Mouse (Mus musculus): ENCODE data around the gene Chchd10.
"Not testable (repeated sequence)": the region's sequence is repeated elsewhere in the genome, so short reads cannot be mapped to it uniquely, and the experiment has no call there.

Gene Chchd10

DNA sequence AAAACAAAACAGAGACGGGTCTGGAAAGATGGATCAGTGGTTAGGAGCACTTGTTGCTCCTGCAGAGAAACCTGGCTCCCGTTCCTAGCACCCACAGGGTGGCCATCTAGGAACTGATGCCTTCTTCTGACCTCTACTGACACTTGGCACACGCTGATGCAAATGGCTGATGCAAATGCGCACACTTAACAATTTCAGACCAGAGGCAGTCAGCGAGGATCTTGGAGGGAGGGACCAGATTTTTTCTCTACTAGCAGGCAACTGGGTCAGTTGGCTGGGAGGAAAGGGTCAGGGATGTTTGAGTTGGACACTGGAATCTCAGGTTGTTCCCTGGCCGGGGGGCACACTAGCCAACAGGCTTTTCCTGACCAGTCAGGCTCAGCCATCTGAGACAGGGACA, at the start of gene Chchd10:
Chchd10 (plus strand) TSS at position 240 of the 400 bp plus-strand sequence.
- DNase-seq: no peak

DNA sequence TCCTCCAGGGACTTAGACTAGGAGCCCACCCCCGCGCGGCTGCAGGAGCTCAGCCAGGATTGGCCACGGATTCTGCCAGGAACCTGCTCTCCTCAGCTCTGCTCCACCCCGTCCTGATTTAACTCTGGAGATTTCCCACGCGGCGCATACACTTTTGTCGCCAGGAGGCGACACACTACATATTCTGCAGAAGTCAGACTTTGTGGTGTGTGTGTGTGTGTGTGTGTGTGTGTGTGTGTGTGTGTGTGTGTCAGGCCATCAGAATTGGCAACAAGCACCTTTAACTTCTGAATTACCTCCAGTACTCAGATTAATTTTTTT, 49.7 kb upstream of the Chchd10 start:
- peak; percentile 83 for DNase-seq

DNA sequence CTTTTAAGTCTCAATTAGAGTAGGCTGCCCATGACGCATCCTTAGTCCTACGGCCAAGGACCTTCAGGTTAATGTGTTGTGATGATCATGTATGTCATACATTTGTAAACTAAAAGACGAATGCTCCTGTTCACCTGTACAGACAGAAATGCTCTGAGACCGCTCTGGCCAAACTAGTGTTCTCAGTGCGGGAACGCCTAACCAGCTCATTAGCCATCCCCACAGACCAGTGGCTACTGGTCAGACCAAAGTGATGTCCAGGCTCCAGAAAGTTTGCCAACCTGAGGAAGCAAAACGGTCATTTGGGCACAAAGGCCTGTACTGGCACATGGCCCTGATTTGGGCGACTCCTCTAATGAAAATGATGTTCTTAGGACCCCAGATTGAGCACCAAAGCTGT, 48.2 kb upstream of the Chchd10 start:
- no peak for DNase-seq

DNA sequence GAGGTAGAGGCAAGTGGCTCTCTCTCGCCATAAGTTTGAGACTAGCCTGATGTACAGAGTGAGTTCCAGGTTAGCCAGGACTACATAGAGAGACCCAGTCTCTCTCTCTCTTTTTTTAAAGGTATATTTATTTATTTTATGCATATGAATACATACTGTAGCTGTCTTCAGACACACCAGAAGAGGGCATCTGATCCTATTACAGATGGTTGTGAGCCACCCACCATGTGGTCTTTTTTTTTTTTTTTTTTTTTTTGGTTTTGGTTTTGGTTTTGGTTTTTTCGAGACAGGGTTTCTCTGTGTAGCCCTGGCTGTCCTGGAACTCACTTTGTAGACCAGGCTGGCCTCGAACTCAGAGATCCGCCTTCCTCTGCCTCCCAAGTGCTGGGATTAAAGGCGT, 45.4 kb upstream of the Chchd10 start:
- not testable (repeated sequence) for DNase-seq

DNA sequence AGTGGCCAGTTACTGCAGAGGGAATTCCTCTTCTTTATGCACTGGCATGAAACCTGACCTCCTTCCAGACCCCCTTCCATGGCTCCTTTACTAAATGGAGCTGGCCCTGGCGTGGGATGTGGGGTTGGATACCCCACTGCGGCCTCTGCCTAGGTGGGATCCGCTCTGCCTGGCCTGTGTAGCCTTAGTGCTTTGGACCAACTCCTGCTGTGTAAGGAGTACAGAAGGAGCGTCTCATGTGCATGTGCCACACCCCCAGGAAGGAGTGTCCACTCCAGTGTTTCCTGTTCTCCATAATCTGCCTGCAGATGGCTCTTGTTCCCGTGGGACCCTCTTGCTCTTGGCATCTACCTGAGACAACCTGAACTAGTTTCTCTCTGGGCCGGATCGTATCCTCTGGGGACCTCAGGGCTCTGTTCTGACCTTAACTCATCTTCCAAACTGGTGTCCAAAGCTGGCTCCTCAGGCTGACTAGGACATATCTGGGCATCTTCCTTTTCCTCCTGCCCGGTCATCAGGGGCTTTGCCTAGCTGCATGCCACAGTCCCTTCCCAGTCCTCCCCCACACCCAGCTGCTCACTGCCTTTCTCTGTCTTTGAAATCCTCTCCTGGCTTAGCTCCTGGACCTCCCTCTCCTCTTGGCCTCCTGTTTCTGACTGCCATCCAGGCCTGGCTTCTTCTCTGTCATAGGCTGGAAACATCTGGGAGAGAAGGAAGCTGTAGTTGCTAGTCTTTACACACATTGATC, 43.4 kb upstream of the Chchd10 start:
- DNase-seq: no peak

DNA sequence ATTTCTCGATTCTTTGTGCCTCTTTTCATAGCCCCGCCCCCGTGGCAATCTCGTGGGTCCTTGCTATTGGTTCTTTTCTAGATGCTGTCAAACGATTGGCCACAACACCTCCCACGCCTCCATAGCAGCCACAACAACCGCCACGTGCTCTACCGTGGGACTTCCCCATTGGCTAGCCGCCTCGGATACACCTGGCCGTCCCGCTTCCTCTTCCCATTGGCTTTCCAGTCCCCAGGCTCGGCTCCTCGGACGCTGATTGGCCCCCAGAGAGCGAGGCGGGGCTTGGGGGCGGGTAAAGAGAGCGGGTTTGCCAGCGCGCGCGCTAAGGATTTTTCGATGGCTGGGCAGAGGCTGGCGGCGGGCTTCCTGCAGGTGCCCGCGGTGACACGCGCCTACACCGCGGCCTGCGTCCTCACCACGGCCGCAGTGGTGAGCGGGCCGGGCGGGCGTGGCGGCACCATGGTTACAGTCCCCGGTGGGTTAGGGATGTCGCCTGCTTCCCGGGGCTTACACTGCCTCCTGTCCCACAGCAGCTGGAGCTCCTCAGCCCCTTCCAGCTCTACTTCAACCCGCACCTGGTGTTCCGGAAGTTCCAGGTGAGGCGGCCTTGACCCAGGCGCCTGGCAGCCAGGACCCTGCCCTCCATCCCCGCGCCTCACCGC, 39.7 kb upstream of the Chchd10 start, which contains the start of gene Derl3:
Derl3 (plus strand) TSS at position 325 of the 662 bp plus-strand sequence.
- DNase-seq: peak; percentile 99

DNA sequence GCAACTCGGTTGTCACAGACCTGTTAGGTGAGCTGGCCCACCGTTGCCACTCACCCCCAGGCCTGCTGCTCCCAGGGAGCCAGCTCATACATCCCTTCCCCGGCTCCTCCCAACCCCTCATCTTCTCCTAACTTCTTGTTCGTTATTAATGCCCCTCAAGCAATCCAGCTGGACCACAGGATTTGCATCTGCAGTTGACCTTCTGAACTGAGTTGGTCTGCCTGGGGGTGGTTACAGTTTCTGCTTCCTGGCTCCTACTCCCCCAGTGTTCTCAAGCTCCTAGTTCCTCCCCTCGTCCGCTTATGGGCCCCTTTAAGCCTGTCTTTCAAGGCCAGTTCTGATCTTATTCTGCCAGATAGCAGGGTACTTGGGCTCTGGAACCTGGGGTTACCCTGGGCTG, 38.3 kb upstream of the Chchd10 start:
- no peak for DNase-seq

DNA sequence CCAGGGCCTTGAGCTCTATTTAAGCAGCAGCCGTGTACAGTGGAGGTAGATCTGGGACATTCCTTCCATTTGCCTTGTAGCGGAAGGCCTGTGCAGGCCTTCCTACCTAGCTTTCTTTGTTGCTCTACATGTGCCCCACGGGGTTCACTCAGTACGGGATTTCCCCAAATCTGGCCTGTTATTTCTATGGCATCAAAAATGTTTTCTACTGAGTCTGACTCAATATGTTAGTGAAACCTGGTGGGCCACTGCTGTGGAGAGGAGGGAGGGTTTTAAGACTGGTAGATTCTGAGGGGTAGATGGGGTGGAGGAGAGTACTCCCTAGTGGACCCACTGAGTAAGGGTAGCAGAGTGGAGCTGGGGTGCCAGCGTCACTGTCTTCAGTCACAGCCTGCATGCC, 37.2 kb upstream of the Chchd10 start:
- DNase-seq: no peak

DNA sequence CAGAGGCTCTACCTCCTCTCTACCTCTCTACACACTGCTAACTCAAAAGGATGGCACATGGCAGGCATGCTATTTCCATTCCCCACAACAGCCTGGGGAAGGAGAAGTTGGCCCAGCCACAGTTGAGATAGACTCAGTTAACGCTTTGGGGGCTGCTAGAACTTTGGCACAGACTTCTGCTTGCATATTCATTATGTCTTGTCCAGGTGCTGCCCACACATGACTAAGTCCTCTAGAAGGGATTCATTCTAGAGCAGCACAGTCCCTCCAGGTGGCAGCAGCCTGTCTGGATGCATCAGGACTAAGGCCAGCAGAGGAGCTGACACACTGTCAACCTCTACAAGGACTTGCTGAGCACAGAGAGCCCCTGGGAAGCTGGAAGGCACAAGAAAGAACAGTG, 36.7 kb upstream of the Chchd10 start:
- no peak for DNase-seq

DNA sequence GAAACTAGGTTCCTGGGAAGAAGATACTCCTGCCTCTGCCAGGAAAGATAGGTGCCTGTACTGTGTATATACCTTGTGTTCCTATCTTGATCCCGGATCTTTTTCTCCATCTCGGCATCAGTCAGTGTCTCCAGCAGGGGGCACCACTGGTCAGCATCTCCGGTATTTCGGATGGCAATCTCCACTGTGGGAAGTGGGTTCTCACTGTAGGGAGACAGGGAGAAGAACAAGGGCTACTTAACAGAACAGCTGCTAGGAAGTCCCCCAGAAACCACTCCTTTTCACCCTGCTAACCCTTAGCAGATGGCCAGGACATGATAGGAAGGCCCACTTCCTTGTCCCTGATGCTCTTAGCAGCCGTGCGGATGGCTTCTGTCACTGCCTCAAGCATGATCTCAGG, 35.6 kb upstream of the Chchd10 start:
- DNase-seq: peak; percentile 71

DNA sequence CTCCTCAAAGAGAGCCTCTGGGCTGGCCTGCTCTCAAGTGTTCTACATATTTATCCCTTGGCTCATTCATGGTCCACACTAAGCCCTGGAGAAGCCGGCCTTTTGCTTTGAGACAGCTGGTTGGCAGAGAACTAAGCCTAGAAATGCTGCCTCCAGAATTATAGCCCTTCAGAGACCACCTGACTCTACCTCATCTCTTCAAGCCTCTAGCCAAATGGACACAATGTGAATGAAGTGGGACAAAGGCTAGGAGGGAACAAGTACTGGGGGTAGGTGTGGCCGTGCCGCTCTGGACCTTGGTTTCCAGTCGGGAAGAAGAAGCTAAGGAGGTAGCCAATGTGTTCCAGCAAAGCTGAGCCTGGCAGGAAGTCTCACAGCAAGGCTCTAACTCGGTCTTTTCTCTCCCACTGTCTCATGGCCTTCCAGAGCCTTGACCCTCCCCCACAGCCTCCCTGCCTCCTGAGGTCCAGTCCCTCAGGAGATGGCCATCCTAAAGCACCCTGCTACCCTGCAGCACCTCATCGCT, 34.8 kb upstream of the Chchd10 start:
- no peak for DNase-seq

DNA sequence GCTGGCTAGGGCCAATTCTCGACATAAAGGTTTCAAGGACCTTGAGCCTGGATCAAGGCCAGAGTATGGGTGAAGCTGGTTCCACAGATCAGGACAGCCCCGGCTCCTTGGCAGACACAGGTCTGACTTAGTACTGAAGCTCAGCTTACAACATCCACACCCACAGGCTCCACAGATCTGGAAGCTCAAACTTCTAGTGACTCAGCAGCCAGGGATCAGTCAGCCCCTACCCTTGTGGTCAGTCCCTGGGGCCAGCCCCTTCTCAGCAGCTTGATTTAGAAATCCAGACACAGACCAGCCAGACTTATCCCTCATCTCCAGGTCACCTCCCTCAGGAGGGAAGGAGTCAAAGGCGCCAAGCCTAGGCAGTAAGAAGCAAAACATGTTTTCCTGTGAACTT, 34.1 kb upstream of the Chchd10 start:
- DNase-seq: no peak

DNA sequence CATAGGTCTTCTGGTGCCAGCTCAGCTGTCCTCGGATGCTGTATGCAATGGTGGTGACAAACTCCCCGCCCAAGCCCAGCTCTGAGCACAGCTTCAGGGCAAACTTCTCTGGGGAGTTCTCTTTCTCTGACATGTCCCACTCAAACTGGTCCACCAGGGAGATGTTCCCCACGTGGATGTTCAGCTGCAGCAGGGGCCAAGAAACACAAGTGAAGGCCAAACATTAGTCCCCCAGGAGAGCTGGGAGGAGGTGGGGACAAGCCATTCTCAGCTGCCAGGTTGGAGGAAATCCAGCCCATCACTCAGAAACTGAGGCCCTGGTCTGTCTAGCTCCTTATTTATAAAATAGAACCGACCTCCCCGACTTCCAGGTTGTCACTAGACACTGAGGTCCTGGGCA, 28.5 kb upstream of the Chchd10 start:
- DNase-seq: no peak

DNA sequence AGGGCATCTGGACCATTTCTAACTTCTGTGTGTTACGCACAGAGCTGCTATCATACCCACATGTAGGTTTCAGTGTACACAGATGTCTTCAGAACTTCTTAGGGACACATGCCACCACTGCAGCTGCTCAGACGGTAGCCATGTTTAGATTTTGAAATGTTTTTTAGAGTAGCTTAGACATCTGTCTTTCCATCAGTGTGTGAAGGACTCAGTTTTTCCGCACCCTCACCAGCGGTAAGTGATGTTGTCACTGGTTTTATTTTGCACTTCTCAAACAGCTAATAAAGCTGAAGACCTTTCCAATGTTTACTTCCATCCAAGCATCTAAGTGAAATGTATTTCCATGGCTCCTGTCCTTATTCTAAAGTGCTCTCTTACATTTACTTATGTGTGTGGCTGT, 26.0 kb upstream of the Chchd10 start:
- no peak for DNase-seq

DNA sequence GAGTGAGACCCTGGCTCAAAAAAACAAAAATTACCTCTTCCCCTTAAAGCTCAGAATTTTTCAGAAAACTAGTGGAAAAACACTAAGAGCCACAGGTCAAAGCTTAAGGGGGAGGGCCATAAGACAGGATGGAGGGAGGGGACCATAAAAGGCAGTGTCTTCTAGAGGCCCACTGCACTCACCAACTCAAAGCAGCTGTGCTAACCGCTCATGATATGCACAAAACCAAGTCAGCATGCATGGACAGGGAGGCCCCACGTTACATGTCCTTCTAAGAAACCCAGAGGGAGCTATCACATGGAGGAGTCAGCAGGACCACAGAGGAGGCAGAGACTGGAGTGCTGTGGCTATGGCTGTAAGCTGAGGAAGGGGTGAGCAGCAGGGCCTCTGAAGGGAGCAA, 22.2 kb upstream of the Chchd10 start:
- DNase-seq: no peak

DNA sequence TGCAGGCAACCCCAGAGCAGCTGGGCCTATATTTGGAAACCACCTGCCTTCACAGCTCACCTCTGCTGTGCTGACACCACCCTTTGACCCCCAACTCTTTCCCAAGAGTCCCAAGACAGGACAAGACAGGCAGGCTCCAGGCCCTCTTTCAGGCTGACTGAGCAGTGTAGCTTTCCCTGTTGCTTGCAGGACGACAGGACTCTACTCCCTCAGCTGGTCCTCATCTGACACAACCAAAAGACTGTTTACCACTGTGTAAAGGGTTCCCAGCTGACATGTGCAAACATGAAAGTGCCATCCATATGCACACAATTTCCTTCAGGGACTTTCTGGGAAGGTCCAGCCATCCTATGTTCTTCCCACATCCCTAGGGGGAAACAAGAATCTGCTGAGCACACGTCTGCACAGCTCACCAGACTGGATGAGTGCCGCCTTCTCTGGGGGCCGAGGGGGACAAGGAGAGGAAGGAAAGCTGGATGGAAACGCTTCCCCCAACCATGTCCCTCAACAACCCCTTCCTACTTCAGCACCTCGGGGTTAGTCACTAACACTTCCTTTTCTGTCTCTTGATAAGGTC, 19.8 kb upstream of the Chchd10 start:
- no peak for DNase-seq

DNA sequence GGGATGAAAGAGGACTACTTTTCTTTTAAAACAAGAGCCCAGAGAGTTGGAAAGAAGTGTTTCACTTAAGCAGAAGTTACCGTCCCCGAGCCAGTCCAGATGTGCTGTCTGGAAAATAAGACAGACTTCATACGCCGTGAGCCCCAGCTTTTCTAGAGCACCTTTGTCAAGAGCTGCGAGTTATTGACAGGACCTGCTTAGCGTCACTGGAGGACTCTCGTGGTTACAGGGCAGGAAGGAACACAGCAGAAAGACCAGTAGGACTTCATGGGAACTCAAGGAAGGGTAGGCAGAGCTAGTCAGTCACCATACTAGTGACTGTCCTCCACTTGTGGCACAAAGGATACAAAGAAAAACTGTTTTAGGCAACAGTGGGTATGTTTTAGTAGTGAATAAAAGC, 17.4 kb upstream of the Chchd10 start:
- no peak for DNase-seq

DNA sequence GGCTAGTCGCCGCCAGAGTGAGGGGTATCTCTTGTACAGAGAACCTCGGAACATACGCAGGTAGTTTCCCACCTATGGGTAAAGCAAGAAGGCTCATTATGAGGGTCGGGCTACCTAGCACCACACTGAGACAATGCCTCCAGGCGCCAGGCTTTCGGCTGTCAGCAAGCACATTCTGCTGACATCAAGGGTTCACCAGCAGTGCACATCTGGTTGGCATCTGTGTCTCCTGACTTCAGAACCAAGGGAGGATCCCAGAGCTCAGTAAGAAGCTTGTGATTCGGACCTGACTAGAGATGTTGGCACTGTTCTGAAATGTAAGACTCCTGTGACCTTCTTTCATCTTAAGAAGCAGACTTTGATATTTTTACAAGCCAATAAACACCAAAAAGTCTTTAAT, 16.1 kb upstream of the Chchd10 start:
- no peak for DNase-seq

DNA sequence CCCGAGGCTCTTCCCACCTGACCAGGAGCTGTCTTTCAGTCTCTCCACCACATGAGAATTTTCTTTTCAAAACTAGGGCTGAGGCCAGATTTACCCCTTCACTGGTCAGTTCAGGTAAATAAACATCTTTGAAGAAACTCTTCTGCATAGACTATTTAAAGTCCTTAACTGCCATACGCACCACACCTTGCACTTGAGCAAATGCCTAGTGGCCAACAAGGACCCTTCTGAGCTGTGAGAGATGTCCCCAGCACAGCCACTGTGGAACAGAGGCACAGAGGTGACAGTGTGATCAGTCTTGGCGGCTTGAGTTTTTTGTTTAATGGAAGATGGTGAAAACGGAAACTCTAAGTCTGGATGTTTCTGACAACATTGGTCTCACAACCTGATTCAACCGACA, 13.9 kb upstream of the Chchd10 start:
- DNase-seq: no peak

DNA sequence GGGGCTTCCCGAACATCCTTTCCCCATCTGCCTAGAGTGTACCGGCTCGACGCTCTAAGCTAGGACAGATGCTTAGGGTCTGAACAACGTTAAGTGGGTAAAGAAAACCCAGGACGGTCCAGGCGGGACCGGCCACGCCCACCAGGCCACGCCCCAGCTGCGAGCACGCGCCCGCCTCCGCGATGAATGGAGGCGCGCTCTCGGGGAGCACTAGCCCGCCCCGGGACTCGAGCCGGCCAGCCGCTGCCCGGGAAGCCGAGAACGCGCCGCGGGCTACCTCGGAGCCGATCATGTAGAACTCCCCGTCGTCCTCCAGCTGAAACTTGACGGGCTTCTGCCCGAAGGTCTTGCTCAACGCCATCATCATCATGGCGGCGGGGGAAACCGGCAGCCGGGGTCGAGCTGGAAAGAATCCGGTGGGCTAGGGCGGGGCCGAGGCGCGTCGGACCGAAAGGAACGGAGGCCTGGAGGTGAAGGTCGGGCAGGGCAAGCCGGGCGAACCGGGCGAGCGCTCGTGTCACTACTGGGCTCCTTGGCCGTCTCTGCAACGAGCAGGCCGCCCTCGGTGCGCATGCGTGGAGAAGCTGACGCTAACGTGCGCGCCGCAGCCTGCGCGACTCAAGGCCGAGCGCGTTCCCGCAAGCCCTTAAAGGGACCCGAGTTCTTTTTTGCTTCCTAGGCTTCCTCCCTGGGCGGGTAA, 11.8 kb upstream of the Chchd10 start, which contains the start of gene Smarcb1:
Smarcb1 (minus strand) TSS at position 592 of the 700 bp plus-strand sequence.
- DNase-seq: peak; percentile 96

DNA sequence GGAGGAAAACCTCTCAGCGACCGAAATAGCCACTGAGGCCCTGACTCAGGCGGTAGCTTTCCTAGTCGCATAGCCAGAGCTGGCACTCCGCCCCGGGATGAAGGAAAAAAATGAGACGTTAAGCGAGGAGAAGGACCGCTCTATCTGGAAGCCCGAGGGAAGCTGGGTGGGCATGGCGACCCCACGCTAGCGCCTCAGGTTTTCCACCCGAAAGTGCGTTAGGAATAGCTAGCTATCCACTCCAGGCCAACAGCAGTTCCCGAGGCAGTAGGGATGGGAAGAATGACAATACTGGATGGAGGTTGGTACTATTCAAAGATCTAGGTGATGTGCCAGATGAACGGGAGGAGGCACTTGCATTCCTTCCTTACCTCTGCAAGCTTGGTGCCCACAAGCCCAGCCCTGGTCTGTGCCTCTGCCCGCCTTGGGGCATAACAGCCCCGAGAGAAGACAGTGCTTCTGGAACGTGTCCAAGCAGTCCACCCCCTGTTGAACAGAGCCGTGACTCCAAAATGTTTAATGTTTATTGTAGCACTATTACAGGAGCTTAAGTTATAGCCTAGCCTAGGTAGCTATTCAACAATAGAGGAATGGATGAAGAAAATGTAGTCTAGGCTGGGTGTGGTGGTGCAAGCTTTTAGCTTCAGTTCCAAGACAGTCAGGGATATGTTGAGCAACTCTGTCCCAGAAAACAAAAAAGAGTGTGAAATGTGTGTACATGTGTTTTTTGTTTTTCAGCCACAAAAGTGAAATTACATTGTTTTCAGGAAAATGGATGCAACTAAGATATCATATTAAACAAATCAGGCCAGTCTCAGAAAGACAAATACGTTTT, 11.0 kb upstream of the Chchd10 start:
- DNase-seq: no peak

DNA sequence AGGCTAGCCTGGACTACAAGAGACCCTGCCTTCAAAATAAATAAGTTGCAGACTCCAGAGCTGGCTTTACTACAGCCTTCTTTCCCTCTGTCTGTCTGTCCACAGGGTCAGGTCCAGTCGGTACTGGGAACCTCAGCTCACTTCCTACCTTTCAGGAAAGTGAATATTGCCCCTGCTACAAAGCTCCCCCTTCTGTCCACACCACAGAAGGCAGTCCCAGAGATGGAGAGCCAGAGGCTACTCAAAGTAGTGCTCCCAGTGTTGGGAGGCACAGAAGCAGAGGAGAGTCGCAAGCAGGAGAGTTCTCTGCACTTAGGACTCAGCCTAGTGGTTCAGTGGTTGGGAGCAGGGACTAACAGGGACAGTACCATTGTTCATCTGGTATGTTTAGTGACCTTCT, 8.6 kb upstream of the Chchd10 start:
- DNase-seq: no peak

DNA sequence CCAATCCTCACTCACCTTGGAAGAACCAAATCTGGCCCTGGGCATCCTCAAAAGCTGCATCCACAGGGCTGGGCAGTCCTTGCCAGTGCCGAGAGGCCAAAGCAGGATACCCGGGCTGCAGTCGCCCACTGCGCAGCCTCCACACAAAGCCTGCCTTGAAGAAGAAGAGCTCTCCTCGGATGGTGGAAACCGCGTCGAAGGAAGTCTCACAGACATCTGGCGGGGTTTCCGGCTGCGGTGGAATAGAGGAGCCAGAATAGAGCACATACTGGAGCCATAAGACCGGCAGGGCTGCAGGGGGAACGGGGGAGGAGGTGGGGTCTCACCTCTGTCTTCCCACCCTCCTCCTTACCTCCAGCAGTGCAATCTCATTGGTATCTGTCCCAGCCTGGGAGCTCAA, 6.5 kb upstream of the Chchd10 start:
- DNase-seq: no peak
